Mouse (Mus musculus) cerebellum, adult 9-10 months (tissue): Measurements from ENCODE around the gene Il6st.

Source experiments
- DNase-seq: peaks from one replicate; pipeline ENCODE4 v3.0.0; 2022

Il6st gene

DNA sequence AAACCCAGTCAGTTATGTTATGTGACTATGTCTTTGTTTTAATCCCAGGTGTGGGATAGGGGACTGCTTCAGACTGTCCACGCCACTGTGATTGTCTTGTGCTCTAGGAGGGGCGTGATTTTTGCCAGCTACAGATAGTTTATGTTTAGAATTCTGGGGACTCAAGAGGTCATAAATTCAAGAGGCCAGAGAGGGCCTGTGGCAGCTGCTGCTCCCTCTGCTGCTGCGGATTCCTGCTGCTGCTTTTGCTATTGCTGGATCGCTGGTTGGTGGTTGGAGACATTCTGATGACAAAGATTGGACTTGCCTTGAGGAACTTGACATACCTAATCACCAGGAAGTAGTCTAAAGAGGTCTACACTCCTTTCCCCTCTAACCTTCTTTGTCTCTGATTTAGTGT lies 72.7 kb downstream of the Il6st start:
- DNase-seq = no peak

DNA sequence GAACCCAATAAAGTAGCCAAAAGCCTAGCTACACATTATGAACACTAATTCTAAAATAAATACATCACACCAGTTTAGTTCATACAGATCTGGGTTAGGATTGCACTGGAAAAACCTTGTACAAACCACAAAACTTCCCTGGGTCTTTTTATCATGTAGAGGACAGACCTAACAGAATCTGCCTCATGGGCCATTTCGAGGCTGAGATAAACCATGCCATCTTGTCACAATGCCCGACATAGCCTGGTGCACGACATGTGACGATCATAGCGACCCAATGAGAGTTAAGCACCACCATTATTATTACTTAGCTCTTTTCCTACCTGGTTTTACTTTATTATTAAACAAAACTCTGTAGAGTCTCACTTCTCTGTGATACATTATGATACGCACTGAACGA lies 73.2 kb downstream of the Il6st start:
- no peak for DNase-seq

DNA sequence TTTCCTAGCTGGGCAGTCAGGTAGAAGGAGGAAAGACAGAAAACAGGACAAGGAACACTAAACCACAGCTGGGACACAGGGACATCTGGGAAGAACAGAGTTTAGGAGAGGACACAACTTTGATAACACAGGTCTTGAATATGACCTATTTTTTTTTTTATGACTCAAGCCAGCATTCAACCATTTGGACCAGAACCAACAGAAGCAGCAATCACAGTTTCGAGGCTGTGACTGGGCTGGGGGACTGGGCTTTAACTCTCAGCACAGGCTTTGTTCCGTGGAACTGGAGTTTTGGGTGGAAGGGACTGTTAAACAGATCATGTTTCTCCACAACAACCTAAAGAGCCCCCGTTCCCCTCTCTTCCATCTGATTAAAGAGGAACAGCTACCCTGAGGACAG lies 76.7 kb downstream of the Il6st start:
- DNase-seq = no peak

DNA sequence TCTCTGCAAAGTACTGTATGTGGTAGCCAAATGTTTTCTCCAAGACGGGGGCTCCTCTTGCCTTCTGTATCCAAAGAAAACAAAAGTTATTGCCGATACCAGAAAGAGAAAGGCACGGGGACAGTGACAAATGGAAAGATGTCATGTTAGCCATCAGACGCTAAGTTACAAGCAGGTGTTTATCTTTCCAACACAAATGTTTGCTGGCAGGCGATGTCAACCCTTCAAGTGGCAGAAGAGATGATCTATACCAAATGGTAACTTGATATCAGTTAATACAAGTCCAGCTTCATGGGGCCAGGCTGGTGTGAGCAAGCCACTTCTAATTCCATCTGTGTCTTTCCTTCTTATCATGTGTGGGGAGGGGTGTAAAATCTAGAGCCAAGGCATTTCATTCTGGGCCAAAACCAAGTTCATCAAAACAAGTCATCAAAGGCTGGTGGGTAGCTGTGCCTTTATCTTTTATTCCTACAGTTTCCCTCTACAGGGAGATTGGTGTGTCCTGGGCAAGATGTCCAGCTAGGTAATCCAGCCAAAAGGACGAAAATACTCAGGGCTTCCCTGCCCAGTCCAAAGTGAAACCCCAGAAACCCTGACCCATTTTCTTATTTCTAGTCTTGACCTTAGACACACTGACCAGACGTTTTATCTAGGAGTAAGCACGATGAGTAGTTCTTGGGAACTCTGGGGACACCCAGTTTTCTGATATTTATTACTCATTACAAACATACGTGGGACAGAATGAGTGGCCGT lies 77.5 kb downstream of the Il6st start:
- no peak for DNase-seq

DNA sequence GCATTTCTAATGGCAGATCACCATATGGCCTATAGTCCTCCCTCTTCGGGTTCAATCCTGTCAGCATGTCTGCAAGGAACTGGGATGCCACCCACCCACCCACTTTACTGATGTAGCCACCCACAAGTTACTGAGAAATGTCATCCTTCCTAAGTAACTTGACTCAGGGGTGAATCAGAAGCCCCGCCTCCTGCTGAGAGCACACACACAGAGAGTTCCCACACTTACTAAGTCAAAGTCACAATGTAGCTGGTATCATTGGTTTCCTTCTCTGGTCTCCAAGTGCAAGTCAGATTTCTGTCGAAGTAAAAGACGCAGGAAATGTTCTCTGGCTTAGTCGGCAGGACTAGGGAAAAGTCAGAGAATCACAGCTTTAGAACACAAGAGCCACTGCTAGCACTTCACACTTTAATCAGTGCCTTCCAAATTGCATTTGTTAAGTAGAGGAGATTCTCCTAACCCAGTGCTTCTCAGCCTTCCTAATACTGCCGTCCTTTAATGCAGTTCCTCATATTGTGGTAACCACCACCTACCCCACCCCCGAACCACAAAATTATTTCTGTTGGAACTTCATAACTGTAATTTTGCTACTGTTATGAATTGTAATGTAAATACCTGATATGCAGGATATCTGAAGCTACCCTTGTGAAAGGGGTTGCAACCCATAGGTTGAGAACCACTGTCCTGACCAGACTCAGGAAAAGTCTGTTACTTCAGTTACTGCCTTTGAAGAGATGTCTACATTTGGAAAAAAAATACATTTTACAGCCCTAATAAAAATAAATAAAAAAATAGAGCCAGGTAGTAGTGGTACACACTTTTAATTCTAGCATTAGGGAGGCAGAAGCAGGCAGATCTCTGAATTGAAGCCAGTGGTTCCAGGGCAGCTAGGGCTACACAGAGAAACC lies 88.0 kb downstream of the Il6st start:
- DNase-seq = no peak

DNA sequence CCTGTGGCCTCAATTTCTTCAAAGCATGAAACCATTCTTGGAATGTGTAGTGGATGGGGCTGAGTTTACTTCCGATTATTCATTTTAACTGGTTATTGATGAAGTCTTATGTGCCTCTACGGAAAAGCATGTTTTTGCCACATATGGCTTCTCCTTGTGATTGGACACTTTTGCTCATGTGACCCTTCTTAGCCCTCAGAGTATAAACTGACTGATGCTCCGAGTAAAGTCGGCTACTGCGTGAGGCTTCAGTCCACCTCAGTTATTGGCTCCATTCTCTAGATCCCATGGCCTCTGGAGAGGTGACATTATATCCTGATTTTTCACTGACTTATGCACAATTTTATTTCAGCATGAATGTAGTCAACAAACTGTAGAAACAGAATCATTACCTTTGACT lies 89.4 kb downstream of the Il6st start:
- no peak for DNase-seq

DNA sequence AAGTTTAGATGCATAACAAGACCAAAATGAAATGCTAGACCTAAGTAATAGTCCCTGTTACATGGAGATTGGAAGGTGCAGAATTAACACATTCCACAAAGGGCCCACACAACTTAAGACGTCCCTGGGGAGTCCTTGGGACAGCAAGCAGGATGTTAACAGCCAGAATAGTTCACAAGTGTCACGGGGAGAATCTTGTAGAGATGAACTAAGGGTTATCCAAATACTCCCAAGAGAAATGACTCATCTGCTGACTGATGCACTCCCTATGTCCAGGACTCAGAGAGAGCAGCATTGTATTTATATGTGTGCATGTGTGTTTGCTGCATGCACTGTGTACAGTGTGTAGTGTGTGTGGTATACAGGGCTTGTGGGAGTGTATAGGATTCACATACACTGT lies 92.6 kb downstream of the Il6st start:
- no peak for DNase-seq
